Mouse (Mus musculus): ENCODE measurements around the gene Pygl. TPM values are rescaled to one million over a fixed set of nuclear protein-coding genes. Genes with fewer than 3 reads are reported as not detected.

The Pygl gene
- total and polyA plus RNA-seq, 3 experiments = 13.9 to 26.9 TPM; not detected in 1

- DNase-seq (ENCODE audit: low read depth, low spot score) = no peak
- no peaks in the 10 kb centered on the region for H3K4me1 ChIP-seq (ENCODE audit: control insufficient read depth in 1 of 2, insufficient read depth in 2 of 2, low read length in 2 of 2)
- no peak for TF ChIP-seq GATA1 (IDR thresholded peaks at IDR 0.05; ENCODE audit: low read depth, low read length)
- TF ChIP-seq CHD1 (IDR thresholded peaks at IDR 0.05; ENCODE audit: low read depth, low read length) = no peak
- no peak for TF ChIP-seq ZMIZ1 (IDR thresholded peaks at IDR 0.05; ENCODE audit: low read depth, low read length)
- TF ChIP-seq POLR2AphosphoS2 (IDR thresholded peaks at IDR 0.05; ENCODE audit: low read length) = no peak
- TF ChIP-seq RCOR1 (IDR thresholded peaks at IDR 0.05; ENCODE audit: low read depth, low read length) = no peak
- no peak for TF ChIP-seq POLR2AphosphoS5 (IDR thresholded peaks at IDR 0.05; ENCODE audit: borderline replicate concordance, low read depth, low read length)
- TF ChIP-seq TBP (IDR thresholded peaks at IDR 0.05; ENCODE audit: low read depth, low read length) = no peak
- TF ChIP-seq TAL1 (IDR thresholded peaks at IDR 0.05; ENCODE audit: low read length) = no peak
- no peak for TF ChIP-seq TCF12 (IDR thresholded peaks at IDR 0.05; ENCODE audit: low read depth, low read length)
- TF ChIP-seq MYB (IDR thresholded peaks at IDR 0.05; ENCODE audit: low read depth, low read length) = no peak
- TF ChIP-seq MAZ (IDR thresholded peaks at IDR 0.05; ENCODE audit: low read depth, low read length) = no peak
- TF ChIP-seq USF1 (IDR thresholded peaks at IDR 0.05; ENCODE audit: low read depth, low read length) = no peak
- no peak for TF ChIP-seq POLR2A (IDR thresholded peaks at IDR 0.05; ENCODE audit: control insufficient read depth in 1 of 2, insufficient read depth in 1 of 2, low read depth in 1 of 2, low read length in 2 of 2, poor library complexity in 1 of 2)
- no peak for TF ChIP-seq ZKSCAN1 (IDR thresholded peaks at IDR 0.05; ENCODE audit: low read depth, low read length)
- TF ChIP-seq ZC3H11A (IDR thresholded peaks at IDR 0.05; ENCODE audit: low read depth, low read length) = no peak
- TF ChIP-seq CHD2 (IDR thresholded peaks at IDR 0.05; ENCODE audit: low read length) = no peak
- no peak for TF ChIP-seq GABPA (IDR thresholded peaks at IDR 0.05; ENCODE audit: low read depth, low read length)
- TF ChIP-seq E2F4 (IDR thresholded peaks at IDR 0.05; ENCODE audit: borderline replicate concordance, low read depth, low read length) = no peak
- no peak for TF ChIP-seq ELF1 (IDR thresholded peaks at IDR 0.05; ENCODE audit: low read depth, low read length)
- no peaks in the 10 kb centered on the region; a peak in 1 of 4 replicates for H3K36me3 ChIP-seq (ENCODE audit: control insufficient read depth in 1 of 2, insufficient read depth in 2 of 2, low read length in 2 of 2)
- no peak overlapping the region for H3K9ac ChIP-seq (ENCODE audit: control insufficient read depth, low read depth, low read length, poor library complexity, severe bottlenecking)
- no peaks in the 10 kb centered on the region for H3K79me2 ChIP-seq (ENCODE audit: control insufficient read depth, insufficient read depth, low read length, poor library complexity)
- no peaks in the 10 kb centered on the region for H3K27me3 ChIP-seq (ENCODE audit: control insufficient read depth in 1 of 2, insufficient read depth in 2 of 2, low read length in 2 of 2)
- H3K27ac ChIP-seq (ENCODE audit: control insufficient read depth, low read depth, low read length) = no peak overlapping the region
- no peaks in the 10 kb centered on the region for H3K9me3 ChIP-seq (replicated peaks; ENCODE audit: insufficient read depth, low read length)
- no peak overlapping the region for H3K4me3 ChIP-seq (ENCODE audit: control insufficient read depth in 1 of 2, insufficient read depth in 1 of 2, low read depth in 2 of 2, low read length in 2 of 2)
Measured at GRCm38 (mm10) chr12:70214281-70214680, 17.0 kb downstream of the Pygl start.

DNA sequence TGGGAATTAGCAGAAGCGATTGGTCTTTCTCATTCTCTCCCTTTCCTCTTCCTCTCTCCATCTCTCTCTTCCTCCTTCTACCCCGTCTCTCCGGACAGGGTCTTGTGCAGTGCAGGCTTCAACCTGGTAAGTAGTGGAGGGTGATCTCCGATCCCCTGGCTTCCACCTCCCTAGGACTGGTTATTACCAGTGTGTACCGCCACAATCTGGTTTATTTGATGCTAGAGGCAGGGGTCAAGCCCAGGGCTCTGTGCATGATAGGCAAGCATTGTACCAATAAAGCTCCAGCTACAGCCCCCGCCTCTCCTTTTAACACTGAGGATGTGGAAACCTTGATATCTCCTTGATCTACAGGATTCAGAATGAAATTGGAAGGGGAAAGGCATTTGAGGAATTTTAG is 17.7 kb downstream of the Pygl start:
- no peaks in the 10 kb centered on the region; a peak in 1 of 4 replicates for H3K36me3 ChIP-seq (ENCODE audit: control insufficient read depth in 1 of 2, insufficient read depth in 2 of 2, low read length in 2 of 2)

More for the DNA sequence above, 17.7 kb downstream of the Pygl start:
- TF ChIP-seq MAZ (IDR thresholded peaks at IDR 0.05; ENCODE audit: low read depth, low read length) (no peak), JUND (IDR thresholded peaks at IDR 0.05; ENCODE audit: low read depth, low read length) (no peak), GATA1 (IDR thresholded peaks at IDR 0.05; ENCODE audit: low read depth, low read length) (no peak), UBTF (IDR thresholded peaks at IDR 0.05; ENCODE audit: borderline replicate concordance, insufficient read depth, low read depth, low read length) (no peak), KAT2A (conservative IDR thresholded peaks at IDR 0.05; ENCODE audit: low read depth, low read length) (no peak), TCF12 (IDR thresholded peaks at IDR 0.05; ENCODE audit: low read depth, low read length) (no peak)
- DNase-seq (ENCODE audit: low read depth, low spot score) = no peak
- Histone ChIP-seq H3K9ac (ENCODE audit: control insufficient read depth, low read depth, low read length, poor library complexity, severe bottlenecking) (no peak overlapping the region), H3K27ac (ENCODE audit: control insufficient read depth, low read depth, low read length) (no peak overlapping the region), H3K9me3 (replicated peaks; ENCODE audit: insufficient read depth, low read length) (no peaks in the 10 kb centered on the region), H3K79me2 (ENCODE audit: control insufficient read depth, insufficient read depth, low read length, poor library complexity) (no peaks in the 10 kb centered on the region), H3K4me3 (ENCODE audit: control insufficient read depth in 1 of 2, insufficient read depth in 1 of 2, low read depth in 2 of 2, low read length in 2 of 2) (no peak overlapping the region), H3K4me1 (ENCODE audit: control insufficient read depth in 1 of 2, insufficient read depth in 2 of 2, low read length in 2 of 2) (no peaks in the 10 kb centered on the region), H3K27me3 (ENCODE audit: control insufficient read depth in 1 of 2, insufficient read depth in 2 of 2, low read length in 2 of 2) (no peaks in the 10 kb centered on the region)

Measured in MEL (cell line).